Mouse (Mus musculus): Measurements from ENCODE around the gene Fcna.

The Fcna gene

GRCm38 (mm10) chr2:25627811-25628210 is at the start of gene Fcna:
Gene Fcna (minus strand): TSS chr2:25628030.
- peak; percentile 94 for DNase-seq

GRCm38 (mm10) chr2:25676486-25676885 is 48.7 kb upstream of the Fcna start, which contains the start of gene Lcn6:
Gene Lcn6 (plus strand): TSS chr2:25676786.
- no peak for DNase-seq

- DNase-seq, result no peak
These were observed 38.7 kb upstream of the Fcna start for GRCm38 (mm10) chr2:25666516-25666915.

- DNase-seq, result peak; percentile 30
These were observed 36.3 kb upstream of the Fcna start for GRCm38 (mm10) chr2:25664125-25664524.

GRCm38 (mm10) chr2:25663511-25663910 is 35.7 kb upstream of the Fcna start:
- DNase-seq, result peak; percentile 86

GRCm38 (mm10) chr2:25661245-25661970 is 33.6 kb upstream of the Fcna start:
- DNase-seq, result peak; percentile 78

GRCm38 (mm10) chr2:25660279-25660678 is 32.4 kb upstream of the Fcna start:
- peak; percentile 93 for DNase-seq

GRCm38 (mm10) chr2:25657652-25658051 is 29.8 kb upstream of the Fcna start, which contains the start of gene Lcn5:
Gene Lcn5 (plus strand): TSS chr2:25657952.
- DNase-seq, result no peak

- peak; percentile 84 for DNase-seq
These were observed 29.4 kb upstream of the Fcna start for GRCm38 (mm10) chr2:25657246-25657645.

- DNase-seq, result peak; percentile 94
These were observed 28.9 kb upstream of the Fcna start for GRCm38 (mm10) chr2:25656691-25657090.

- DNase-seq, result peak; percentile 73
These were observed 26.7 kb upstream of the Fcna start for GRCm38 (mm10) chr2:25654502-25654901.

- DNase-seq, result peak; percentile 81
These were observed 25.1 kb upstream of the Fcna start, which contains the start of gene Lcn8 for GRCm38 (mm10) chr2:25652902-25653301. Gene Lcn8 (plus strand): TSS chr2:25653120.

- DNase-seq, result no peak
These were observed 12.1 kb upstream of the Fcna start for GRCm38 (mm10) chr2:25639890-25640289.

- no peak for DNase-seq
These were observed 6.2 kb upstream of the Fcna start for GRCm38 (mm10) chr2:25634046-25634445.

GRCm38 (mm10) chr2:25633616-25634015 is 5.8 kb upstream of the Fcna start:
- DNase-seq, result no peak

GRCm38 (mm10) chr2:25628738-25629137 is 908 bp upstream of the Fcna start:
- DNase-seq, result peak; percentile 95

- DNase-seq, result peak; percentile 91
These were observed 1.8 kb downstream of the Fcna start for GRCm38 (mm10) chr2:25625986-25626385.

GRCm38 (mm10) chr2:25621229-25622200 is 6.3 kb downstream of the Fcna start, which contains the start of gene Tmem141:
Gene Tmem141 (minus strand): TSS chr2:25622005.
- DNase-seq, result peak; percentile 99

GRCm38 (mm10) chr2:25620852-25621228 is 7.0 kb downstream of the Fcna start:
- peak; percentile 91 for DNase-seq

- DNase-seq, result no peak
These were observed 7.4 kb downstream of the Fcna start for GRCm38 (mm10) chr2:25620386-25620785.

GRCm38 (mm10) chr2:25617578-25617977 is 10.3 kb downstream of the Fcna start, which contains the start of gene Ccdc183:
Gene Ccdc183 (minus strand): TSS chr2:25617678.
- DNase-seq, result no peak

GRCm38 (mm10) chr2:25616398-25616797 is 11.4 kb downstream of the Fcna start:
- DNase-seq, result no peak

- DNase-seq, result no peak
These were observed 19.2 kb downstream of the Fcna start for GRCm38 (mm10) chr2:25608671-25609070.
